8 mouse cellular contexts compared by ENCODE assay signal in the genomic region with DNA sequence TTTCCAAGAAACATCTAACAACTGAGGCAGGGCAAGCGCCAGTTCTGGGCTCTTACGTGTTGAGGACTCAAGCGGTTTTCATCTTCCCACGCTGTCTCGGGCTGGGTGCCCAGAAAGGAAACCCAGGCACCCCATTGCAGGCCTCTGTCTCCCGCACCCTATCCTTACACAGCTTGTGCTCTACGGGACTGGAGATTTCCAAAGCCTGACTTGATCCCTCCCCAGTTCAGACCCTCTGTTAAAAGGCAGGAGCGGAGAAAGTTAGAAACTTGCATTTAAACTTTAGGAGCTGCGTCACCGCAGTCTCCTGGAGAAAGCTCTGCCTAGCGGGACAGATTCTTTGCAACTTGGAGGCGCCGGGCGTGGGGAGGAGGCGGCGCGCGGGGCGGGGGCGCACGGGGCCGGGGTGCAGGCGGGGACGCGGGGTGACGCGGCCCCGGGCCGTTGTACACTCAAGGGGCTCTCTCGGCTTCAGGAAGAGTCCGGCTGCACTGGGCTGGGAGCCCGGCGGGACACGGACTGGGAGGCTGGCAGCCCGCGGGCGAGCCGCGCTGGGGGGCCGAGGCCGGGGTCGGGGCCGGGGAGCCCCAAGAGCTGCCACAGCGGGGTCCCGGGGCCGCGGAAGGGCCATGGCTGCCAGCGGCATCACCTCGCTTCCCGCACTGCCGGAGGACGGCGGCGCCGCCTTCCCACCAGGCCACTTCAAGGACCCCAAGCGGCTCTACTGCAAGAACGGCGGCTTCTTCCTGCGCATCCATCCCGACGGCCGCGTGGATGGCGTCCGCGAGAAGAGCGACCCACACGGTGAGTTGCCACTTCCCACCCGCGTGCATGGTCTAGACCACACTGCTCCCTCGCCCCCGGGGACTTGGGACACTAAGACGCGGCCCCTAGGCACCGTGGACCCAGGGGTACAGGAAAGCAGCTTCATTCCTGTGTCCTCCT. TPM values are rescaled to one million over a fixed set of nuclear protein-coding genes. Genes with fewer than 3 reads are reported as not detected.
A peak's percentile ranks its signal among the peaks of the same experiment; 100 is the strongest.
DNase-seq lines count a peak whose midpoint lies in the region; ATAC-seq and TF ChIP-seq lines count a peak whose summit lies in the region.

A gene (plus strand): TSS at position 126 of the 945 bp plus-strand sequence.

- H3K9me3 ChIP-seq in megakaryocyte, embryonic 14.5 days: peaks cover 10% of the 10 kb centered on the region
- no peaks in the 10 kb centered on the region for H3K9me3 ChIP-seq in embryonic facial prominence, embryonic 12.5 days
- H3K9me3 ChIP-seq in heart, embryonic 10.5 days: no peaks in the 10 kb centered on the region
- no peaks in the 10 kb centered on the region for H3K9me3 ChIP-seq in kidney, postnatal 0 days (replicated peaks; ENCODE audit: low read length)
- H3K9me3 ChIP-seq in liver, postnatal 0 days (ENCODE audit: low read length): no peaks in the 10 kb centered on the region

- no peak for DNase-seq in heart, embryonic 10.5 days (ENCODE audit: low spot score)
- peak; percentile 57 for DNase-seq in kidney, postnatal 0 days (ENCODE audit: low spot score)
- peak; percentile 22 for DNase-seq in liver, postnatal 0 days
- DNase-seq in retina, postnatal 1 day: peak; percentile 48

- H3K4me2 ChIP-seq in embryonic facial prominence, embryonic 12.5 days (replicated peaks): peak within 1 kb of the TSS; percentile 94
- peak within 1 kb of the TSS; percentile 99 for H3K4me2 ChIP-seq in kidney, postnatal 0 days (ENCODE audit: low read length)
- H3K4me2 ChIP-seq in liver, postnatal 0 days (ENCODE audit: low read depth, low read length): peak within 1 kb of the TSS; percentile 89

- no peak for TF ChIP-seq CTCF in kidney, postnatal 0 days (IDR thresholded peaks at IDR 0.05; ENCODE audit: low read depth)
- TF ChIP-seq CTCF in liver, postnatal 0 days (IDR thresholded peaks at IDR 0.05; ENCODE audit: low read depth): no peak

- no peaks in the 10 kb centered on the region for H3K36me3 ChIP-seq in megakaryocyte, embryonic 14.5 days (replicated peaks; ENCODE audit: low read length)
- no peaks in the 10 kb centered on the region for H3K36me3 ChIP-seq in embryonic facial prominence, embryonic 12.5 days
- no peaks in the 10 kb centered on the region for H3K36me3 ChIP-seq in heart, embryonic 10.5 days
- no peaks in the 10 kb centered on the region for H3K36me3 ChIP-seq in kidney, postnatal 0 days (ENCODE audit: insufficient read depth, low read length)
- no peaks in the 10 kb centered on the region for H3K36me3 ChIP-seq in liver, postnatal 0 days (replicated peaks; ENCODE audit: insufficient read depth, low read length)

- H3K9ac ChIP-seq in embryonic facial prominence, embryonic 12.5 days: peak within 1 kb of the TSS; percentile 78
- H3K9ac ChIP-seq in kidney, postnatal 0 days (ENCODE audit: low read depth, low read length): peak within 1 kb of the TSS; percentile 73
- H3K9ac ChIP-seq in liver, postnatal 0 days (replicated peaks): peak within 1 kb of the TSS; percentile 57

- no peak for TF ChIP-seq EP300 in liver, postnatal 0 days (IDR thresholded peaks at IDR 0.05; ENCODE audit: low read depth)

- WGBS in embryonic facial prominence, embryonic 12.5 days: 1% methylated on average over 72 of the region's 75 CpGs
- WGBS in heart, embryonic 10.5 days: under 1% methylated on average over 74 of the region's 75 CpGs
- WGBS in kidney, postnatal 0 days: under 1% methylated on average over 72 of the region's 75 CpGs
- WGBS in liver, postnatal 0 days (ENCODE audit: insufficient replicate concordance): 1% methylated on average over 63 of the region's 75 CpGs

- no peak for ATAC-seq in megakaryocyte, adult 5-6 weeks (ENCODE audit: poor library complexity, severe bottlenecking)
- peak; percentile 64 for ATAC-seq in embryonic facial prominence, embryonic 12.5 days (ENCODE audit: insufficient number of reproducible peaks, insufficient read depth, low FRiP score, low TSS enrichment)
- ATAC-seq in kidney, postnatal 0 days (replicated peaks; ENCODE audit: low FRiP score, low read depth): peak; percentile 78
- ATAC-seq in liver, postnatal 0 days: no peak; the same call in 1 of the 2 replicates
- ATAC-seq in megakaryocyte progenitor cell, adult 5-6 weeks (replicated peaks; ENCODE audit: poor library complexity): no peak

- peaks cover 19% of the 10 kb centered on the region for H3K4me1 ChIP-seq in megakaryocyte, embryonic 14.5 days
- peaks cover 12% of the 10 kb centered on the region for H3K4me1 ChIP-seq in embryonic facial prominence, embryonic 12.5 days
- H3K4me1 ChIP-seq in heart, embryonic 10.5 days: peaks cover 11% of the 10 kb centered on the region
- 0 out of 2 replicates have a peak, but pooled peaks cover 4% of the 10 kb centered on the region for H3K4me1 ChIP-seq in kidney, postnatal 0 days (replicated peaks; ENCODE audit: insufficient read depth, low read length)
- H3K4me1 ChIP-seq in liver, postnatal 0 days (ENCODE audit: insufficient read depth): peaks cover 7% of the 10 kb centered on the region; the same call in 1 of the 2 replicates

- H3K27me3 ChIP-seq in megakaryocyte, embryonic 14.5 days (replicated peaks): peaks cover 79% of the 10 kb centered on the region
- H3K27me3 ChIP-seq in embryonic facial prominence, embryonic 12.5 days: peaks cover 36% of the 10 kb centered on the region
- H3K27me3 ChIP-seq in heart, embryonic 10.5 days (ENCODE audit: insufficient read depth, poor library complexity, severe bottlenecking): peaks cover 52% of the 10 kb centered on the region
- no peaks in the 10 kb centered on the region for H3K27me3 ChIP-seq in kidney, postnatal 0 days (ENCODE audit: insufficient read depth, low read length)
- peaks cover 36% of the 10 kb centered on the region for H3K27me3 ChIP-seq in liver, postnatal 0 days (ENCODE audit: insufficient read depth, low read length)

- no peak within 1 kb of the TSS for H3K27ac ChIP-seq in embryonic facial prominence, embryonic 12.5 days
- H3K27ac ChIP-seq in heart, embryonic 10.5 days: peak within 1 kb of the TSS; percentile 84
- no peak within 1 kb of the TSS; the same call in 1 of the 2 replicates for H3K27ac ChIP-seq in kidney, postnatal 0 days
- H3K27ac ChIP-seq in liver, postnatal 0 days (ENCODE audit: low read depth): no peak within 1 kb of the TSS

- H3K4me3 ChIP-seq in megakaryocyte, embryonic 14.5 days (replicated peaks): peak within 1 kb of the TSS; percentile 87
- H3K4me3 ChIP-seq in embryonic facial prominence, embryonic 12.5 days: peak within 1 kb of the TSS; percentile 69
- peak within 1 kb of the TSS; percentile 82 for H3K4me3 ChIP-seq in heart, embryonic 10.5 days
- H3K4me3 ChIP-seq in kidney, postnatal 0 days (replicated peaks; ENCODE audit: low read depth, low read length): peak within 1 kb of the TSS; percentile 69
- H3K4me3 ChIP-seq in liver, postnatal 0 days (ENCODE audit: low read depth, low read length): peak within 1 kb of the TSS; percentile 59

RNA-seq across cellular contexts. Expression of the gene that starts here (rescaled TPM):
- polyA plus RNA-seq in megakaryocyte, embryonic 14.5 days (2012; ENCODE audit: insufficient read depth, low replicate concordance): not detected in 2 replicates
- total RNA-seq in megakaryocyte, adult 5-6 weeks (2015): not detected in 2 replicates
- not detected in 2 replicates for total RNA-seq in megakaryocyte, adult 5-6 weeks (2017)
- polyA plus RNA-seq in embryonic facial prominence, embryonic 12.5 days (2016; fragmentation: Nextera tagmentation; extraction: Ambion mirVana): 2.4 and 3.3 TPM in 2 replicates
- 0.50 and 0.92 TPM in 2 replicates for polyA plus RNA-seq in heart, embryonic 10.5 days (2016; fragmentation: Nextera tagmentation; extraction: Ambion mirVana)
- 1.3 and 1.6 TPM in 2 replicates for polyA plus RNA-seq in kidney, postnatal 0 days (2015; fragmentation: Nextera tagmentation; extraction: Ambion mirVana)
- polyA plus RNA-seq in liver, postnatal 0 days (2015; fragmentation: Nextera tagmentation; extraction: Ambion mirVana): 0.26 and 0.29 TPM in 2 replicates
- not detected in 2 replicates for total RNA-seq in megakaryocyte progenitor cell, adult 5-6 weeks (2015)
- total RNA-seq in megakaryocyte progenitor cell, adult 5-6 weeks (2017): 0.10 and 0.21 TPM in 2 replicates

Comparison
In these comparisons a context has a peak if more than half of its experiments do, and no peak if none do; other contexts are left out.
1. Peak in DNase-seq, H3K4me3 ChIP-seq, H3K9ac ChIP-seq and H3K4me2 ChIP-seq in liver, postnatal 0 days; RNA of the gene not detected or under 1 TPM.
2. ATAC-seq: peak in embryonic facial prominence, embryonic 12.5 days (single experiment) and kidney, postnatal 0 days (single experiment); none in megakaryocyte, adult 5-6 weeks (single experiment), liver, postnatal 0 days (single experiment) and megakaryocyte progenitor cell, adult 5-6 weeks (single experiment).
3. Peak in every context shown above with its lines, with median percentiles within 50 percentile points of each other: H3K4me3 ChIP-seq, H3K4me2 ChIP-seq and H3K9ac ChIP-seq.